Mouse (Mus musculus): ENCODE data around the gene Tmem56.

The Tmem56 gene

GRCm38 (mm10) chr3:121169092-121169942 lies 113.6 kb downstream of the Tmem56 start:
- DNase-seq (ENCODE audit: low read depth, low spot score) = no peak

DNA sequence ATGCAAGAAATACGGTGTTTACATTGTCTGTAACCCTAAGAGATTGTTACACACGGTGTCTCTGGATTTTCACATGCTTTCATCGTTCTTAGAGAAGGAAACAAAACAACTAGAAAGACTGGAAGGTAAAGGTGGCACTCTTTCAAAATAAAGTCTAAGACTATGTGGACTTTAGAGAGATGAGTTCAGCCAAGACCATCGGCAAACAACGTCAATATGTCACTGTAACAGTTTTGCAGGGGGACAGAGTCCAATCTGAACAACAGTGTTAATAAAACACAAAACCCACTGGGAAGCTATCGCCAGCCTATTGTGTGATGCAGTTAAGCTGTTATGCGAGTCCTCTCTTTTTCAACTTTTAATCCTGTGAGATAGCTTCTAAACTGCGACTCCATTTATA lies 114.3 kb downstream of the Tmem56 start:
- no peak for DNase-seq (ENCODE audit: low read depth, low spot score)

DNA sequence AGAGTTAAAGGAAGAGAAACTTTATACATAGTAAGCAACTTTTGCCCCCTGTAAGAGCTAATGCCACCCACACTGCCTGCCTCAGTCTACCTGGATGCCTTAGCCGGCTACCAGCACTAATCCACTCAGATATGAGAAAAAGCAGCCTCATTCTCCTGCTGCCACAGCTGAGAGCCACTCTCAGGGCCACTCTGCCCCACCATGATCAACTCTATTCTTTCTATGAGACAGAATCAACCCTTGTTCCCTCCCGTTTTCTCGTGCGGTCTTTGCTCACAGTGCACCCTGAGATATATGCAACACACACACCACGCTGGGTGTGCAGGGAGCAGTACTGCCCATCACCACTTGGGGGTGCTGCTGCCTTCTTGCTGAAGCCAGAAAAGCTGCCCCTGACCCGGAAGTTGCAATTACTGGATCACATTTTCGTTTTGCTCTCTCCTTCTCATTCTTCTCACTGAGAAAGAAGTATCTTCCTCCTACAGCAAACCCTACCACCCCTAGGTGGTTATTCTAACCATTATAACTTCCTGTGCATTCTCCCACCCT lies 119.6 kb downstream of the Tmem56 start:
- peak; percentile 40 for DNase-seq (ENCODE audit: low read depth, low spot score)

- DNase-seq (ENCODE audit: low read depth, low spot score) = no peak
These were observed 121.2 kb downstream of the Tmem56 start for GRCm38 (mm10) chr3:121161661-121162060.

- no peak for DNase-seq (ENCODE audit: low read depth, low spot score)
These were observed 122.5 kb downstream of the Tmem56 start for GRCm38 (mm10) chr3:121160424-121160823.

DNA sequence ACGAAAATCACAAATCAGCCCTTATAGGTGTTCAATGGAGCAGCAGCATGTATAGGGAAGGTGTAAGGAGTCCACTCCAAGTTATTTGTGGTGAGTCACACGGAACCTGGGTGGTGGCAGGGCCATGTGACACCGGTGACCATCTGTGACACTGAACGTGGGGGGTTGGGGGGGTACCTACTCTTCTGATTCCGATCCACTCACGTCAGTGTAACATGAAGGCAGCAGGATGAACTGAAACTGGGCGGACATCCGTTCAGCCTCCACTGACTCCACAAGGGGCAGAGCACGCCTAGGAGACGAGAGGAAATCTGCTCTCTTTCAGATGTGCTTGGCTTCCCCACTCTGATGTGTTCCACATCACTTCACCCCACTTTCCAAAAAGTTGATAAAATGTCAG lies 123.3 kb downstream of the Tmem56 start:
- DNase-seq (ENCODE audit: low read depth, low spot score) = no peak

DNA sequence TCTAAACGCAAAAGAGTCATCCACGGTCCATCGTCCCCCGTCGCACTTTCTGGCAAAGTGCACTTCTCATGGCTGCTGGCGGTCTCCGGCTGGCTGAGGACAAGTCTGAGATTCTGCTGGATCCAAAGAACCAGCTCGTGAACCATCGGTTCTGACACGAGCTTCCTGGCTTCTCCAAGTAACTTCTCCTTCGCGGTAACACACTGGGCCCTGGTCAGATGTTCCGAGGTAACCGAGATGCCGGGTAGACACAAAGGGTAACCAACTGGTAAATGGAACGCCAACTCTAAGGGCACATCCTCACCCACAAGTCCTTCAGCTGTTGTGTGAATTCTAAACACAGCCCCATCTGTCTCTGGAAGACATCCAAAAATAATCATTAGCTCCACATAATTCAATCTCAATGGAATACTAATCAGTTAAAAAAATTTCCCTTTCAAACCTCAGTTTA lies 124.0 kb downstream of the Tmem56 start:
- no peak for DNase-seq (ENCODE audit: low read depth, low spot score)

DNA sequence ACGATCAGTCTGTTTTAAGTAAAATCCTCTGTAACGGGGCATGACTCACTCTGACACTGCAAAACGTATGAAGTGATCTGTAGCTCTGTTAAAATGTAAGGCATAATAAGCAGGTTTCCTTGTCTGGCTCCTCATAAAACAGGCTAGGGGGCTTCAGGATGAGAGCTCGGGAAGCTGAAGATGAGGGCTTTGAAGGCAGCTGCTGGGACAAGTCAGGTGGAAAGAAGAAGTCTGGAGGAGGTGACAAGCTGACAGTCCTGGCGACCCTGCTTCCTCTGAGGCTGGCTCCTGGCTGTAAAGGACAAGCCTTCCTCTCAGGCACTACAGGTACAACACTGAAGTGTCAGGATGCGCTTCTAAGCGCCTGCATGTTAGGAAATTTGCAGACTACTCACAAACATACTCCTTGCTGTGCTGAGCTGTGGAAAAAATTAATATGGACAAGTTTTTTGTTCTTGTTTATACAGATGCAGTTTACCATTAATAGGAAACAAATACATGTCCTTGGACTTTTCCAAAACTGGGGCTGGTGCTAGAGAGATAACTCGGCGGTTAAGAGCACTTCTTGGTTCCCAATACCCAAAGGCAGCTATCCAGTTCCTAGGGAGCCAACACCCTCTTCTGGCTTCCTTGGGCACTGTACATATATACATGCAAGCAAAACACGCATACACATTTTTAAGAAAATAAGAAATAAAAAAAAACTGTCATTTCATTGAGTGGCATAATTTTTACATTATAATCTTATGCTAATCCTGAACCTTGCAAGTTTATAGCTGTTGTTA lies 125.2 kb downstream of the Tmem56 start:
- DNase-seq (ENCODE audit: low read depth, low spot score) = no peak

DNA sequence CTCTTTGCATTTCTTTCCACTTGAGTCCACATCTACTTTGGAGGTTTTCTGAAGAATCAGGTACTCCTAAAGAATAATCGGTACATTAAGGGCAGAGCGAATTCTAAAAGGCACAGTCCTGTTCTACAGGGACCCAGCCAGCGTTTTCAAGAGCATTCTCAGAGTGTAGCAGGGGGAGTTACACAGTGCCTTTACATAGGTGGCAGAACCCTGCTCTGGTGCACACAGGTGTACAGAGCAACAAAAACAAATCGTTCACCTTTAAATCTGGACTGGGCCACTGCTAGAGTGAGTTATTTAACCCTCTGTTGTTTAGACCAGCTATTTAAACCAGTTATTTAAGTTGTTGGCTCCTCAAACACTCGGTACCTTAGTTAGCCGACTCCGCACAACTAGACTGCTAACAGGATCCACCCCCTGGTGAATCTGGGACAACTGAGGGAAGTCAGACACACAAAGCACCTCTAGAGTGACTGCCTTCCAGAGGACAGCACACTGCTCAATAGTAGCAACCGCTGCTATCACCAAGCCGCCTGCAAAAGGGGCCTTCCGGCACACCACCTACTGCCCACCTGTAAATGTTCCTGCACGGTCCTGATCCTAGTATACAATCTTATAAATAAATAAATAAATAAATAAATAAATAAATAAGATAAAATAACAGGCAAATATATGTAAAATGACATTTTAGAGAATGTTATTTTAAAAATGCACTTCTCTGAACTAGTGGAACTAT lies 126.3 kb downstream of the Tmem56 start:
- no peak for DNase-seq (ENCODE audit: low read depth, low spot score)

- DNase-seq (ENCODE audit: low read depth, low spot score) = no peak
These were observed 126.9 kb downstream of the Tmem56 start for GRCm38 (mm10) chr3:121156043-121156442.
